Mouse (Mus musculus): ENCODE measurements around the gene Cxcr2.

GRCm38 (mm10) chr1:74194445-74194844 is 40.7 kb downstream of the Cxcr2 start, which contains the start of gene Cxcr1:
- TF ChIP-seq POLR2A (IDR thresholded peaks at IDR 0.05; ENCODE audit: borderline replicate concordance, low read depth, low read length), result no peak
- TF ChIP-seq CTCF (IDR thresholded peaks at IDR 0.05; ENCODE audit: low read depth, low read length), result no peak
